Mouse (Mus musculus): ENCODE results near the gene Tktl2. TPM values are rescaled to one million over a fixed set of nuclear protein-coding genes. Genes with fewer than 3 reads are reported as not detected.

Gene Tktl2
- polyA plus RNA-seq, 1 experiment, result 0.12 TPM

- Histone ChIP-seq H3K27me3 (ENCODE audit: control insufficient read depth, insufficient read depth, low read length, poor library complexity, severe bottlenecking) (0 out of 2 replicates have a peak, but pooled peaks cover 1% of the 10 kb centered on the region), H3K4me3 (ENCODE audit: low read depth, low read length) (no peak overlapping the region), H3K27ac (ENCODE audit: insufficient read depth, low read length) (no peak overlapping the region), H3K9me3 (replicated peaks; ENCODE audit: control insufficient read depth, insufficient read depth, low read length, poor library complexity, severe bottlenecking) (no peaks in the 10 kb centered on the region), H3K9ac (ENCODE audit: low read depth, poor library complexity, severe bottlenecking) (no peak overlapping the region), H3K4me1 (ENCODE audit: control insufficient read depth, insufficient read depth, low read length) (no peaks in the 10 kb centered on the region), H3K36me3 (ENCODE audit: control insufficient read depth, insufficient read depth, low read length, poor library complexity, severe bottlenecking) (no peaks in the 10 kb centered on the region)
- TF ChIP-seq POLR2A (IDR thresholded peaks at IDR 0.05; ENCODE audit: insufficient read depth, low read length), result no peak
- TF ChIP-seq CTCF (IDR thresholded peaks at IDR 0.05; ENCODE audit: low read depth, low read length), result no peak
- no peak for TF ChIP-seq EP300 (IDR thresholded peaks at IDR 0.05; ENCODE audit: insufficient read depth, low read depth, low read length)
Measured at GRCm38 (mm10) chr8:66494496-66494895, 17.1 kb upstream of the Tktl2 start.

GRCm38 (mm10) chr8:66495726-66496125 lies 15.8 kb upstream of the Tktl2 start:
- H3K27me3 ChIP-seq (ENCODE audit: control insufficient read depth, insufficient read depth, low read length, poor library complexity, severe bottlenecking), result 0 out of 2 replicates have a peak, but pooled peaks cover 1% of the 10 kb centered on the region
- TF ChIP-seq EP300 (IDR thresholded peaks at IDR 0.05; ENCODE audit: insufficient read depth, low read depth, low read length) (no peak), CTCF (IDR thresholded peaks at IDR 0.05; ENCODE audit: low read depth, low read length) (peak; percentile 83)
- H3K9ac ChIP-seq (ENCODE audit: low read depth, poor library complexity, severe bottlenecking), result no peak overlapping the region
- H3K4me1 ChIP-seq (ENCODE audit: control insufficient read depth, insufficient read depth, low read length), result no peaks in the 10 kb centered on the region
- no peak overlapping the region for H3K27ac ChIP-seq (ENCODE audit: insufficient read depth, low read length)
- no peaks in the 10 kb centered on the region for H3K36me3 ChIP-seq (ENCODE audit: control insufficient read depth, insufficient read depth, low read length, poor library complexity, severe bottlenecking)
- H3K9me3 ChIP-seq (replicated peaks; ENCODE audit: control insufficient read depth, insufficient read depth, low read length, poor library complexity, severe bottlenecking), result no peaks in the 10 kb centered on the region
- no peak overlapping the region for H3K4me3 ChIP-seq (ENCODE audit: low read depth, low read length)

- H3K4me1 ChIP-seq (ENCODE audit: control insufficient read depth, insufficient read depth, low read length), result no peaks in the 10 kb centered on the region
- no peaks in the 10 kb centered on the region for H3K9me3 ChIP-seq (replicated peaks; ENCODE audit: control insufficient read depth, insufficient read depth, low read length, poor library complexity, severe bottlenecking)
- H3K36me3 ChIP-seq (ENCODE audit: control insufficient read depth, insufficient read depth, low read length, poor library complexity, severe bottlenecking), result no peaks in the 10 kb centered on the region
Measured at GRCm38 (mm10) chr8:66496998-66497577, 14.5 kb upstream of the Tktl2 start.

GRCm38 (mm10) chr8:66503381-66503780 lies 8.2 kb upstream of the Tktl2 start:
- Histone ChIP-seq H3K4me3 (ENCODE audit: low read depth, low read length) (no peak overlapping the region), H3K27me3 (ENCODE audit: control insufficient read depth, insufficient read depth, low read length, poor library complexity, severe bottlenecking) (no peaks in the 10 kb centered on the region), H3K4me1 (ENCODE audit: control insufficient read depth, insufficient read depth, low read length) (no peaks in the 10 kb centered on the region), H3K27ac (ENCODE audit: insufficient read depth, low read length) (no peak overlapping the region), H3K9ac (ENCODE audit: low read depth, poor library complexity, severe bottlenecking) (no peak overlapping the region), H3K36me3 (ENCODE audit: control insufficient read depth, insufficient read depth, low read length, poor library complexity, severe bottlenecking) (no peaks in the 10 kb centered on the region), H3K9me3 (replicated peaks; ENCODE audit: control insufficient read depth, insufficient read depth, low read length, poor library complexity, severe bottlenecking) (no peaks in the 10 kb centered on the region)
- TF ChIP-seq EP300 (IDR thresholded peaks at IDR 0.05; ENCODE audit: insufficient read depth, low read depth, low read length) (no peak), CTCF (IDR thresholded peaks at IDR 0.05; ENCODE audit: low read depth, low read length) (no peak), POLR2A (IDR thresholded peaks at IDR 0.05; ENCODE audit: insufficient read depth, low read length) (no peak)

More at GRCm38 (mm10) chr8:66496998-66497577, 14.5 kb upstream of the Tktl2 start:
- Histone ChIP-seq H3K27ac (ENCODE audit: insufficient read depth, low read length) (no peak overlapping the region), H3K9ac (ENCODE audit: low read depth, poor library complexity, severe bottlenecking) (no peak overlapping the region), H3K4me3 (ENCODE audit: low read depth, low read length) (no peak overlapping the region), H3K27me3 (ENCODE audit: control insufficient read depth, insufficient read depth, low read length, poor library complexity, severe bottlenecking) (0 out of 2 replicates have a peak, but pooled peaks cover 1% of the 10 kb centered on the region)
- TF ChIP-seq POLR2A (IDR thresholded peaks at IDR 0.05; ENCODE audit: insufficient read depth, low read length), result no peak
- no peak for TF ChIP-seq CTCF (IDR thresholded peaks at IDR 0.05; ENCODE audit: low read depth, low read length)
- no peak for TF ChIP-seq EP300 (IDR thresholded peaks at IDR 0.05; ENCODE audit: insufficient read depth, low read depth, low read length)

GRCm38 (mm10) chr8:66519149-66519548 lies 7.6 kb downstream of the Tktl2 start:
- H3K4me3 ChIP-seq (ENCODE audit: low read depth, low read length), result no peak overlapping the region

GRCm38 (mm10) chr8:66520576-66520975 lies 9.0 kb downstream of the Tktl2 start:
- no peaks in the 10 kb centered on the region for H3K4me1 ChIP-seq (ENCODE audit: control insufficient read depth, insufficient read depth, low read length)
- no peaks in the 10 kb centered on the region for H3K9me3 ChIP-seq (replicated peaks; ENCODE audit: control insufficient read depth, insufficient read depth, low read length, poor library complexity, severe bottlenecking)
- no peaks in the 10 kb centered on the region for H3K36me3 ChIP-seq (ENCODE audit: control insufficient read depth, insufficient read depth, low read length, poor library complexity, severe bottlenecking)
- no peak overlapping the region for H3K9ac ChIP-seq (ENCODE audit: low read depth, poor library complexity, severe bottlenecking)
- H3K4me3 ChIP-seq (ENCODE audit: low read depth, low read length), result no peak overlapping the region
- no peaks in the 10 kb centered on the region for H3K27me3 ChIP-seq (ENCODE audit: control insufficient read depth, insufficient read depth, low read length, poor library complexity, severe bottlenecking)
- no peak overlapping the region for H3K27ac ChIP-seq (ENCODE audit: insufficient read depth, low read length)
- TF ChIP-seq EP300 (IDR thresholded peaks at IDR 0.05; ENCODE audit: insufficient read depth, low read depth, low read length) (no peak), POLR2A (IDR thresholded peaks at IDR 0.05; ENCODE audit: insufficient read depth, low read length) (no peak), CTCF (IDR thresholded peaks at IDR 0.05; ENCODE audit: low read depth, low read length) (no peak)

More at GRCm38 (mm10) chr8:66519149-66519548, 7.6 kb downstream of the Tktl2 start:
- TF ChIP-seq EP300 (IDR thresholded peaks at IDR 0.05; ENCODE audit: insufficient read depth, low read depth, low read length) (no peak), POLR2A (IDR thresholded peaks at IDR 0.05; ENCODE audit: insufficient read depth, low read length) (no peak), CTCF (IDR thresholded peaks at IDR 0.05; ENCODE audit: low read depth, low read length) (no peak)
- Histone ChIP-seq H3K9me3 (replicated peaks; ENCODE audit: control insufficient read depth, insufficient read depth, low read length, poor library complexity, severe bottlenecking) (no peaks in the 10 kb centered on the region), H3K9ac (ENCODE audit: low read depth, poor library complexity, severe bottlenecking) (no peak overlapping the region), H3K27ac (ENCODE audit: insufficient read depth, low read length) (no peak overlapping the region), H3K36me3 (ENCODE audit: control insufficient read depth, insufficient read depth, low read length, poor library complexity, severe bottlenecking) (no peaks in the 10 kb centered on the region), H3K4me1 (ENCODE audit: control insufficient read depth, insufficient read depth, low read length) (no peaks in the 10 kb centered on the region), H3K27me3 (ENCODE audit: control insufficient read depth, insufficient read depth, low read length, poor library complexity, severe bottlenecking) (no peaks in the 10 kb centered on the region)

Data from ES-Bruce4 (cell line).